Mouse (Mus musculus) embryo, embryonic 9.5 days (tissue): Measurements from ENCODE around the gene Neo1.

ENCODE experiments used
- DNase-seq: peaks from one replicate; pipeline ENCODE4 v3.0.0-alpha.2; 2017; ENCODE audit errors: extremely low spot score

Gene Neo1

DNA sequence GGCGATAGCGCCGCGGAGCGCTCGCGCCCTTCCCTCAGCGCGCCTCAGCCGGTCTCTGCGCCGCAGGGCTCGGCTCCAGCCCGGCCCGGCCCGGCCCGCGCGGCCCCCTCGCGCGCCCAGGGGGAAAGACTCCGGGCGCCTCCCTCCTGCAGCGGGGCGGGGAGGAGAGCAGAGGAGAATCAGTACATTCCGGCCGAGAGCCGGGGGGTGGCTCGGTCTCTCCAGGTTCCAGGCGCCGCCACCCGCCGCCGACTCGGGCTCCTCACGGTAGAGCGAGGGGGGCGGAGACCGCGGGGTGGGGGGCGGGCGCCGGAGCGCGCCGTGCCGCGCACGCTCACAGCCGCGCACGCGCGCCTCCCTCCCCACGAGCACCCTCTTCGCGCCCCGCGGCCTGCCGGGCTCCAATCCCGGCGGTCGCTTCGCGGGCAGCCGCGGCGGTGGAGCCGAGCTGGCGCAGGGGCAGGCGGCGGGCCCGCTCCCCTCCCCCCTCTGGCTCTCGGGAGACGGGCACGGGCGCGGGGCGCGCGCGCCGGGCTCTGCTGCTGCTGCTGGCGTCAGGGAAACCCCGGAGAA is at the start of gene Neo1:
Neo1 (minus strand) TSS at position 283 of the 573 bp plus-strand sequence.
- DNase-seq, result peak; percentile 92

DNA sequence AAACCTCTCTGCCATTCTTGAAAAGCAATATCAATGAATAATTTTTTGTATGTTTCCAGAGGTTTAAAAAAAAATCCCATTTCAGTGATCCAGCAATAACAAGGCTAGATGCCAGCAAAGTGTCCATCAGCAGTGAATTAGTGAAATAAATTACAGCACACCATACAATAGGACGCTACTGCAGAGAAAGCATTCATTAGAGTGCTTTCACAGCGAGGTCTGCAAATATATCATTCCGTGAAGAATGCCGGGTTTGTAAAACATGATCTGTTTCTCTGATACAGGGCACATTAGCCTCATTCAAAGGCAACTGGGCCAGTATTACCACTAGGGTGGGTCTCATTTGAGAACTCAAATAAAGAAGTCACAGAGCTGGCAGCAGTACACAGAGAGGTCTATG is 39.4 kb upstream of the Neo1 start:
- DNase-seq, result no peak

DNA sequence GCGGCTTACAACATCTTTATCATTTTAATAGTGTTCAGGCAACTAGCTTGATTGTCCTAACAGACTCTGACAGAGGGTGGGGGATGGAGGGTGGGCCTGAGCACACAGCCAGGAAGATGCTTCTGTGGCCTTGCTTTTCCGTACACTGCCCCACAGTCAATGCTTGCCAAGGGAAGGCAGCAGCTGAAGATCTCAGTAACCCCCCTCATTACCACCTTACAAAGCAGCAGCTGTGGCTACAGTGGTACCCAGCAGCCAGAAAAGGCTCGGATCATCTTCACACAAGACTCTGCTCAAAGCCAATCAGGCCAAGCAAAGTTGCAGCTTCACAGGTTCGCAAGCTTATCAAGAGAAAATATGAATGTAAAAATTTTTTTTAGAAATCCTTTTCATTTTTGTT is 37.6 kb upstream of the Neo1 start:
- no peak for DNase-seq

DNA sequence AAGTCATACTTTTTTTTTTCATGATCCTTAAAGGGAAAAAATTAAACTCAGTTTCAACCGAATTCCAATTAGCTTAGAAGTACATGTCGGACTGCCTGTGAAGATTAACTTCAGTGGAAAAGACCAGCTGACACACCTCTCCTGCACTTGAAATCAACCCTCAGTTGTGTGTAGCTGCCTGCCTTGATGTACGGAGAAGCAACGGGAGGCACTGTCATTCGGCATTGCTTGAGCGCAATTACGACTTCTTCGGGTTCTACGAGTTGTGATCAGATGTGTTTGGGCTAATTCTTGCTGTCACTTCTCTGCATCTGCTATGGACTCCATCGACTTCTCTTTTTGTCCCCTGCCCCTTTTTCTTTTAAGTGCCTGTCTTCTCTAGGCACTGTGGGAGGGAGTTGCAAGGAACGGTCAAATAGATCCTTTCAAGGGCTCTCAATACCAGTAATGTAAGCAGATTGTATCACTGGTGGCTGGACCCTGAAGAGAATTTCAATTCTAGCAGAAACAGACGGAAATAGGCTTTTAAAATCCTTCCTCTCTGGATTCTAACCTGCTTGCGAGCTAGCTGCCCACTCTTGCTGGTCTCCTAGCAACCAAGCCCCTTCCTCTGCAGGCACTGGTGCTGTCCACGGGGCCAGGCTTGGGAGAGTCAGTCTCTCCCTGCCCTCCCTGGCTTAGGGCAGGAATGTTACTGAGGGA is 36.0 kb upstream of the Neo1 start:
- peak; percentile 63 for DNase-seq

DNA sequence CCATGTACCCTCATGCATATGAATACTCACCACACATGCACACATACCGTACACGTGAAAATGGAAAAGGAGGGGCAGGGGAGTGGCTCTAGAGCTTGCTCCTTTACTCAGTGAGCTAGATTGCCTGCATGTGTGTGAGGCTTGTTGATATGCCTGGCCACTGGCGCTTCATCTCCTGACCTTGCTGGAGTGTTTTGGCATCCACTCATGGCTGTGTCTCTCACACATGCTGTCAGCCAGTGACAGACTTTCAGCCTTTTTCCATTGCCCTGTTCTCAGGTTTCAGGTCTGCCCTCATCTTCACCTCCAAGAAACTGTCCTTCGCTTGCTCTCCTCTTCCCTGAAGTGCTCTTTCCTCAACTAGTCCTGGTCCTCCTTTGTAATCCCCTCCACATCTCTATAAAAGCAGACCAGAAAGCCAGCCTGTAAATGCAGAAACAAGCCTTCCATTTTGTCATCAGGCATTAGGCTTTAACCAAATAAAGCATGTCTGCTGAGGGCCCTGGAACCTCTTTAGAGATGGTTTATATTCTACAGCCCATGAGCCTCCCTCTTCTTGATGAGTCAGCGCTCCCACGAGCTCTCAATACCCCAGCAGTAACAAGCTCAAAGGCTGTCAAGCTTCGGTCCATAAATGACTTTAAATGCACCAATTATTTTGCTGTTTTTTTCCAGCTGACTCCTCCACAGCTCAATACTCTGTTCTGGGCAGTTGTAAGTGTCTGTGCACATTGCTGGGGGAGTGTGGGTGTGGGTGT is 35.2 kb upstream of the Neo1 start:
- DNase-seq, result no peak

DNA sequence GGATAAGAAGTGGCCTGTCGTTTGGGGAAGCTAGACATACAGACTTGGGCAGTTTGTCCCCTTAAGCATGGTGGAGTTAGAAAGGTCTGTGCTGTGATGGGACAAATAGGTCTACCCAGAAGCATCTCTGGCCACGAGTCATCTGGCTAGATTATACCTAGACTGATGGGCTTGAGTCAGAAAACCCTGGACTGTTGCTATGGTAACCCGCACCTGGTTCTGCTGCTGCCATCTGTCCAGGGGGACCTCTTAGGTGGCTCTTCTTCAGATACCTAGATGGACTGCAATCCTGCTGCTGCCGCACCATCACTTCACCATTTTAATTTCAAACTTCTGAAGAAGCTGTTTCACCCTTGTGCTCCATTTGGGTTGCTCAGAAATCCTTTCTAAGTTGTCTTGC is 34.0 kb upstream of the Neo1 start:
- no peak for DNase-seq

DNA sequence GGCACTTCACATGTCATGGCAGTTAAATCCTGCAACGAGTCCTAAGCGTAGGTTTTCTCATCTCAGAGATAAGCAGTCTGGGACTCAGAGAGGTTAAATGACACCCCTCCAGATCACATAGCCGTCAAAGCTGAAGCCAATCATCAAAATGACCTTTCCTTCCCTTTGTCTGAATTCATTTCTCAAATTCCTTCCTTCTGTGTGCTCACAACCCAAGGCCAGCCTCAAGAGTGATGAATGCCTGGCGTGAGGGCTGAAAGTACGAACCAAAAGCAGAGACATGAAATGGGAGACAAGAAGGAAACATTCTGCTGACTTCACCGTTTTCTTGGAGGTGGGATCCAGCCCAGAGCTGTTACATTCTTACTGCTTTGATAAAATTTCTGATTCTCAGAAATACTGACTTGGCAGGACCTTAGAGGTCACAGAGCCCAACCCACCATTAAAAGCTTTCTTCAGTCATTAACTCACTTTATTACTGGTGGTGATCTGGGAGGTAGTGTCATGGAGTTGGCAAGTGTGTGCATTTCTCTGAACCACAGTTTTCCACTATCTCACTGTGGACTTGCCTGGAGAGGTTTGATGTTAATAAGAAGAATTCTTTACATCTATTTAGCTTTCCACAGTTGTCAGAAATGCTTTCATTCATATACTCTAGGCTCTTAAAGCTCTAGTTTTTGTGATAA is 29.5 kb upstream of the Neo1 start:
- DNase-seq, result no peak

DNA sequence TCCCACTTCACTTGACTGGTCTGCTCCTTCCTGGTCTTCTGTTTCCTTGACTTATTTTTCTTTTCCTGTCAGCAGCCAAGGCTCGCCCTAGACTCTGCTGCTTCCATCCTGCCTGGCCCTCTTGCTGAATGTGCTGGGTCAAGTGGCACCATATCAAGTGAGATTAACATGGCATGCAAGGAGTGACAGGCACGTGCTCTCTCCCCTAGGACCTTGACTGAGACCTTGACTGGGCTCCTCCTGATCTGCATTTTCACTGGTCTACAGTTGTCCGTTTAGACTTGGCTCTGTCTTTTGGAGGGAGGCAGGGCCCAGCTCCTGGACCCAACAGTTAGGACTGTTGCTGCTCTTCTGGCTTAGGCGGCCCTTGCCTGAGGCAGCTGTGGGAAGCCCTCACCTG is 26.2 kb upstream of the Neo1 start:
- DNase-seq, result no peak

DNA sequence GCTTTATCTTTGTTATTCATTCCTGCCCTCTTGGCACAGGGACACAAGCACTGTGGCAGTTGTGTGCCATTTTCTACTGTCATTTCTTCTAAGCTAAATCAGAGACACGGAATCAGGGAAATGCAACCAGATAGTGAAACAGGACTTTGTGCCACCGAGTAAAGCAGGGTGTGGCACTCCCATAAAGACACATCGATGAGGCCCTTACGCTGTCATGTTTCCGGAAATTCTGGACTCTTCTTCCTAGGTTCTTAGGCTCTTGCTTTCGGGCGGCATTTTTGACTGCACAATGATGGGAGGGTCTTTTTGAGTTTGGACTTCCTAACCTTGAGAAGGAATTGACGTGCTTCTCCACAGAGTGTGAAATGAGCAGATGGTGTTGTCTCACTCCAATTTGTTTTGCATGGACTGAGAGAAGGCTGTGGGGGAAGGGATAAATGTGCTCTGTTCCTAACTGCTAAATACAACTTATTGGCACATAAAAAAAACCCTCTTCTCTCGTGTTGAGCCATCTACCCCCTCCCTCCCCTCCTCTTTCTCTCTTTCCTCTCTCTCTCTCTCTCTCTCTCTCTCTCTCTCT is 23.9 kb upstream of the Neo1 start:
- no peak for DNase-seq

DNA sequence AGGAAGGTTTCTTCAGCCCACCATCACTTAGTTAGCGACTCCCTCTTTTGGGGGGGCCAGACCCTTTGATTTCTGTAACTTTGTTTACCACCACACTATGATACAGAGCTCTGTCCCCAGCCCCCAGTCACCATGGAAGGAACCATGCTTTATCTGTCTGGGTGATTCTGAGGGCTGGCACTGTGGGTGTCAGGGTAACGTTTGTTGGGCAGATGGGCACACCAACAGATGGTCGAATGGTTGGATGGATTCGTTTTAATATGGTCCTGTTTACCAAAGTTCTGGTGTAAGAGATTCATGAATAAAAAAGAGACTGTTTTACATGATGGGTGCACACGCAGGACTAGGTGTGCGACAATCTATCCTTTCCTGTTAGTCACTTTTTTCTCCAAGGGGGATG is 22.9 kb upstream of the Neo1 start:
- DNase-seq, result no peak

DNA sequence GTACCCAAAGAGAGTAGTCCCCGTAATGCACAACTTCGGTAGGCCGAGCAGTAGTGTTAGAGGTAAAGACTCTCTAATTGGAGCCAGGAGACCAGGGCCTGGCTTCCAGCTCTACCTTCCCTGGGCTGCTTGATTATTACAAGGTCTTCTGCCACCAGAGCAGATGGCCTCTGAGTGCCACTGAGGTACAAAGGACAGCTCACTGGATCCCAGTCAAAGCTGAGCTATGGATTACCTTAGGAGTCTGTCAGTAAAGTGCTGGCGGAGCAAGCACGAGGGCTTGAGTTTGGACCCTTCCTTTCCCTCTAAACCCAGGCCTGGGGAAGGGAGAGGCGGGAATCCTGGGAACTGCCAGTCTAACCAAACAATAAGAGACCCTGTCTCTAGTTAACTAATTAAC is 21.8 kb upstream of the Neo1 start:
- no peak for DNase-seq

DNA sequence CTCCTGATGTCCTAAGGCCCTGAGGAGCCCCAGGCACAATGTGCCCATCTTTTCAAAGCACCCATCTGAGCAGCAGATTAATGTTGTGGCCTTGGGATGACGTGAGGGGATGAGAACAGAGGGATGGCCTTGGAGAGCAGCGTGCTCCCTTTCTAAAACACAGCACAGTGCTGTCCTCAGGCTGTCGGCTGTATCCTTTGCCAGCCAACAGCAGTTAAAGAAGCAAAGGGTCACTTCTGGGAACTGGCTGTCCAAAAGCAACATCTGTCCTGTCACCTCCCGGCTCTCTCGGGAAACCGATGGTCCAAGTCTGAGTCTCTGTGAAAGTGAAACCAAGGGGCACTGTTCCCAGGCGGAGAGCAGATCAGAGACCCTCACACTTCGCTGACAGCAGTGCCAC is 20.0 kb upstream of the Neo1 start:
- DNase-seq, result no peak

DNA sequence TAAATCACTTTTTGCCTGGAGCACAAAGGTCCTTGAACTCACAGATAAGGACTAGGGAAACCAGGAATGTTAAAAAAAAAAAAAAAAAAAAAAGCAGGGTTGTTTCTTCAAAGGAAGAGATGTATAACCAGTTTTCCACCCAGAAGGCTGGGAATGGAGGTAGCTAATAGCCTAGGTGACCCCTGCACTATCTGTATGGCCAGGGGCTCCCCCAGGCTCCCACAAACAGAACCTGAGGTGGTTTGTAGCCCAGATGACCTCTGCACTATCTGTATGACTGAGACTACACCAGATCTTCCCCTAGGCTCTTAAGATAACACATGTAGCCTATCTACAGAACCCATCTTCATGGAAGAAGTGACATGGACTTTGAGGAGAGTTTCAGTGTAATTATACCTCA is 5.6 kb upstream of the Neo1 start:
- no peak for DNase-seq

DNA sequence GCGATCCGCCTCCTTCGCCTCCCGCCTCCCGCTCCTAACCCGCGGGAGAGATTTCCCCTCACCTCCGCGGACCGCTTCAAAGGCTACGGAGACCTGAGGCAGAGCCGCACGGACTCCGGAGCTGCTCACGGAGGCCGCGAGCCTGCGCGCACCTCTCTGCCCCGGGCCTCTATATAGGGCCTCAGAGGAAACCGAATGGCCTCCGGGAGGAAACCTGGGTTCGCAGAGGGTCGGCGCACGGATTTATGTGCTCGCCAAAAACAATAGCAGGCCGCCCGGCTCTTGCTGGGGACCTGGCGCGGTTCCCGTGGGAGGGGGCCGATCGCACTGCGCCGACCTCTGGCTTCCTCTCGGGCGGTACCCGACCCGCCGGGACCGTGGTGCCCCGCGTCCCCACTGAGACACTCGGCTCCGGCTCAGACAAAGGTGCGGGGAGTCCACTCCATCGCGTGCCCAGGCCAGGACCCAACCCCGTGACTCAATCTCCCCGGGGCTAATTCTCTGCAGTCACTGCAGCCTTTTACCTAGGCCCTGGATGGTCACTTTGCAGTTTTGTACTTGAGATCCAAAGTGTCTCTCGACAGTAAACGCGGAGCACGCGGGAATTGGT is 596 bp upstream of the Neo1 start:
- DNase-seq, result no peak

DNA sequence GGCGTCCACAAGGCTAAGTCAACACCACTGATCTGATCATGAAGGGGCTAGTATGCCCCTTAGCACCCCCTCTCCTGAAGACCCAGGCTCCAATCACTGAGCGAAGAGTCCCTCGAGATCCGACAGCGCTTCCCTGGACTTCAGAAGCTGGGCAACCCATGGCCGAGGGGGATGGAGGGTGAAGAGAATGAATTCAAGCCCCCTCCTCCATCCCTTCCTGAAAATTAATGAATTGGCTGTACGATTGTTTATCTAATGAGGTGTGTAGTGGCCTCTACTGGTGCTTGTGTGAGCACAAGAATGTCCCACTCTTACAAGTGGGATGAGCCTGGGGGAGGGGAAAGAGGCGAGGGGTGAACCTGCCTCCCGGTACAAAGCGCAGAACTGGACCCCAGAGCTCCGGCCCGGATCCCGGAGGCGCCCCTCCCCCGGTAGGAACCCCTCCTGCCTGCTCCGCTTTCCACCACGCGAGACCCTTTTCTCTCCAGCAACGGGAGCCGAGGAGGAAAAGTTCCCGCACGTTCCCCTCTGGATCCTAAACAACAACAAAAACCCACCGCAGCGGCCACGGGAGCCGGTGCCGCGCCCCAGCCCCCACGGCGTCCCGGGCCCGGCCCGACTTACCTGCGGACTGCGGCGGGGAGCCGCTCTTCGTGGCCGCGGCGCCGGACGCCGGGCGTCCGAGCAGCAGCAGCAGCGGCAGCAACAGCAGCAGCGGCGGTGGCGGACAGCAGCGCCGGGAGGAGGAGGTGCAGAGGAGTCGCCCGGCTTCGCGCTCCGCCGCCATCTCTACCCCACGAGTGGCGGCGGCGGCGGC is 691 bp downstream of the Neo1 start:
- DNase-seq, result peak; percentile 71

DNA sequence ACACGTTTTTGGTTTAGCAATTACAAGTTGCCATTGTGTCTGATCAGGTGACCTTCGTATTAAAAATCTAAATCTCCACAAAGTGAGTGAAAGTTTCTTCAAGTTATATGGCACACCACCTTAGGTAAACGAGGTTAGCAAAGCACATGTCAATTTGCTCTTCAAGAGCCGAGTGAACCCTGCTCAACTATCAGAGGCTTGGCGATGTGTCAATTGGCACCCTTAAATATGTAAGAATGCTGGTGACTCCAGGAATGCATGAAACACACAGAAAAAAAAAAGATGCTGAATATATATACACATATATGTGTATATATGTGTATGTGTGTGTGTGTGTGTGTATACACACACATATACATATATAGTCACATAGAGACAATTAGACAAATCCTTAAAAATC is 1.4 kb downstream of the Neo1 start:
- DNase-seq, result no peak

DNA sequence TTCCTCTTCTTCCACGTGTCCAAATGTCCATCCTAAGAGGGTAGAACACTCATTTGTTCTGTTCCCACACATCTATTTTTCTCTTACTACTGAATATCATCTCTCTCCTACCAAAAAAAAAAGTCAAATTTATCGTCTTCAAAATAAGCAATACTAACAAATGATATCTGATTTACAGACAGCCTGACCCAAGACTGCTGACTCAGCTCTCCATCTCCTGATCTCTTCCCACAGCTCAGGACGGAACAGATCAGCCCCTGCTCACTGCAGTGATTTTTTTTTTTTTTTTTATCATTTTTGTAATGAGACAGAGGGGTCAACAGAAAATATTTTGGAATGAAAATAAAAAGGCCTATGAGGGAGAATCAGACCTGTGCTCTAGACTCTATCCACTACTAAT is 2.7 kb downstream of the Neo1 start:
- no peak for DNase-seq

DNA sequence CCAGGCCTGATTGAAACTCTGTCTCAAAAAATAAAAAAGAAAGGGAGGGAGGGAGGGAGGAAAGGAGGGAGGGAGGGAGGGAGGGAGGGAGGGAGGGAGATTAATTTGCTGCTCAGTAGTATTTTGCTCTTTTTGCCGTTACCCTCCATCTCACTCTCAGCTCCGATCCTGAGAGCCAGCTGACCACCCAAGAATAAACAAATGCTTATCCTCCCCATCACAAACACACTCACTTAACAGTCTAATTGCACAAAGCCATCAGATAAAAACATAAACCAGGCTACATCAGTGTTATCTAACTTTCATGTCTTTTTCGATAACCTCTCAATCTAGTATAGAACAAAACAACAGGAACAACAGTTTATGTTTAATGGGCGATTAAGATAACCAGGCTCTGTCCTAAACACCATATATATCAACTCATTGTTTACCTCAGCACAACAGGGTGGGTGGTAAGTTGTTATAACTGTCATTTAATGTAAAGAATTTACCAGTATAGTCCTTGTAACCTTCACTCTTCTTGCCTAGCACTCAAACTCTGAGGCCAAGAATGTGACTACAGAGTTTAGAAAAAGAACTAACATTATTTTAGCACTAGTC is 11.9 kb downstream of the Neo1 start:
- DNase-seq, result no peak

DNA sequence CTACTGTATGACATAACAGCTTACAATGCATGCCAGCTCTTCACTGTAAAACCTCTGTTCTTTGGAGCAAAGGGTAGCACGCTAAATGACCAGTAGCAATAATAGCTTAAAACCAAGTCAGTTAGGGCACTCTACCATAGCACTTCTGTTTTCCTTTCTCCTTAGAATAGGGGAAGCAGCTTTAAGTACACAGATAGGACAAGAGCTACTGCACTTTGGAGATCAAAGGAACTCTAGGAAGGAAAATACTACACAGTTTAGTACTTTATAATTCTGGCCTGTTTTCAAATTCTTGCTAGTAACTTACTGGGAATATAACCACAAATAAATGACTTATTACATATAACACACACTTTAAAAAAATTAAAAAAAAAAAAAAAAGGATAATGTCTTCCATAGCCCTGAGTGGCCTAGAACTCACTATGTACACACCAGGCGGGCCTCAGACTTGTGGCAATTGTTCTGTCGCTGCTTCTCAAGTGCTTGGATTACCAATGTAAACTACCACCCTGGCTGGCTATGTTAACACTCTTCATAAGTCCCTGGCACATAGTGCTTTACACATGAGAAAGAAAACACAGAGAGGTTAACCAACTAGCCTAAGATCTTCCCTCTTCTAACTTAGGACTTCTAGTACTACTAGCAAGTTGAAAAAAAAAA is 20.1 kb downstream of the Neo1 start:
- DNase-seq, result no peak

DNA sequence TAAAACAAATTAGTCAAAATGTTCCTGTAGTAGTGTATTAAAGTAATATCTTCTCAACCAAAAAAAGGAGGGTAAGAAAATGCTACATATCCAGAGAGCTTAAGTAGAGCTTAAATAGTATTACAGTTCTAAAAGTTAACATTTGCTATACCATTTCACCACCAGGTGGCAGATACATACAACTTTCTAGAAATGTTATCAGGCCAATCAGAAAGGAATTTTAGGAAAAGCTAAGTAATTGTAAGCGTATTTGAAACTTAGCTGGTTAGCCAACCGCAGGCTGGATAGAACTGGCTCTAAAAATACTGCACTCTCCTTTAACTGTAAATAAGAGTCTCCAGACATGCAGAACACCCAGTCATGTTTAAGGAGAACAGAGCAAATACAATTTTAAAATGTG is 22.9 kb downstream of the Neo1 start:
- peak; percentile 40 for DNase-seq
